Mouse (Mus musculus) MEL (cell line): ENCODE measurements at regions not wholly inside any gene's neighbourhood (a gene's known extent, or its start where the extent isn't known, plus 50 kb on each side); places are given as distances from the start of the nearest gene placed in this dataset.

Source experiments
- DNase-seq: peaks from one replicate; pipeline ENCODE4 v3.0.0; 2011; ENCODE audit warnings: low read depth, low spot score
- H3K27ac ChIP-seq: 2 replicates; pipeline ENCODE4 v1.5.1; 2012; ENCODE audit warnings: low read depth, mild to moderate bottlenecking, control low read depth, low read length, moderate library complexity; ENCODE audit not compliant: control insufficient read depth
- H3K27me3 ChIP-seq, 2 experiments: fragments of 150-350 bp in 1 of 2; sonication (generic) in 1 of 2; 2 replicates each; pipeline ENCODE4 v1.6.1; 2012; ENCODE audit warnings: low read length in 2 of 2, mild to moderate bottlenecking in 2 of 2, improper control_type of control experiment in 1 of 2, moderate library complexity in 1 of 2; ENCODE audit not compliant: insufficient read depth in 2 of 2, control insufficient read depth in 1 of 2
- H3K36me3 ChIP-seq, 2 experiments: 2 replicates each; pipeline ENCODE4 v1.6.1; 2012 to 2014; ENCODE audit warnings: low read length in 2 of 2, improper control_type of control experiment in 1 of 2, inconsistent platforms in 1 of 2, mild to moderate bottlenecking in 1 of 2; ENCODE audit not compliant: insufficient read depth in 2 of 2, control insufficient read depth in 1 of 2
- H3K4me1 ChIP-seq, 2 experiments: fragments of 150-350 bp in 1 of 2; sonication (generic) in 1 of 2; 2 replicates each; pipeline ENCODE4 v1.6.1; 2012; ENCODE audit warnings: low read length in 2 of 2, improper control_type of control experiment in 1 of 2, mild to moderate bottlenecking in 1 of 2; ENCODE audit not compliant: insufficient read depth in 2 of 2, control insufficient read depth in 1 of 2
- H3K4me3 ChIP-seq, 2 experiments: fragments of 150-350 bp in 1 of 2; sonication (generic) in 1 of 2; 2 replicates each; pipeline ENCODE4 v1.5.1; 2012; ENCODE audit warnings: low read depth in 2 of 2, low read length in 2 of 2, mild to moderate bottlenecking in 2 of 2, moderate library complexity in 2 of 2, control low read depth in 1 of 2, improper control_type of control experiment in 1 of 2; ENCODE audit not compliant: control insufficient read depth in 1 of 2, insufficient read depth in 1 of 2
- H3K79me2 ChIP-seq: 2 replicates; pipeline ENCODE4 v1.6.1; 2012; ENCODE audit warnings: mild to moderate bottlenecking, low read length, moderate library complexity; ENCODE audit not compliant: control insufficient read depth, poor library complexity, insufficient read depth
- H3K9ac ChIP-seq: 2 replicates; pipeline ENCODE4 v1.6.1; 2012; ENCODE audit warnings: low read depth, mild to moderate bottlenecking, control low read depth, low read length, moderate library complexity; ENCODE audit not compliant: control insufficient read depth, poor library complexity, severe bottlenecking
- H3K9me3 ChIP-seq: fragments of 150-350 bp; sonication (generic); replicated peaks from 2 replicates; pipeline ENCODE4 v1.6.1; 2012; ENCODE audit warnings: mild to moderate bottlenecking, low read length, improper control_type of control experiment, moderate library complexity; ENCODE audit not compliant: insufficient read depth
- BHLHE40 ChIP-seq: IDR thresholded peaks from 2 replicates; pipeline ENCODE4 v1.6.1; 2012; ENCODE audit warnings: low read depth, mild to moderate bottlenecking, inconsistent platforms, low read length, improper control_type of control experiment, borderline replicate concordance
- CHD2 ChIP-seq: IDR thresholded peaks from 2 replicates; pipeline ENCODE4 v1.6.1; 2011; ENCODE audit warnings: low read length, improper control_type of control experiment
- JUND ChIP-seq: IDR thresholded peaks from 2 replicates; pipeline ENCODE4 v1.6.1; 2011; ENCODE audit warnings: low read depth, mild to moderate bottlenecking, improper control_type of control experiment, low read length
- KAT2A ChIP-seq: conservative IDR thresholded peaks from 2 replicates; pipeline ENCODE4 v1.6.1; 2012; ENCODE audit warnings: low read depth, low read length, improper control_type of control experiment, inconsistent platforms
- MAFK ChIP-seq: IDR thresholded peaks from 2 replicates; pipeline ENCODE4 v1.6.1; 2011; ENCODE audit warnings: low read depth, mild to moderate bottlenecking, low read length, improper control_type of control experiment, borderline replicate concordance
- MAZ ChIP-seq: IDR thresholded peaks from 2 replicates; pipeline ENCODE4 v1.6.1; 2012; ENCODE audit warnings: low read depth, mild to moderate bottlenecking, inconsistent platforms, low read length, improper control_type of control experiment
- MYB ChIP-seq: IDR thresholded peaks from 2 replicates; pipeline ENCODE4 v1.6.1; 2011; ENCODE audit warnings: mild to moderate bottlenecking, low read depth, low read length, improper control_type of control experiment
- MYC ChIP-seq: IDR thresholded peaks from 2 replicates; pipeline ENCODE4 v1.6.1; 2011; ENCODE audit warnings: low read depth, mild to moderate bottlenecking, low read length, improper control_type of control experiment, moderate library complexity
- NELFE ChIP-seq: IDR thresholded peaks from 2 replicates; pipeline ENCODE4 v1.6.1; 2011; ENCODE audit warnings: low read depth, low read length, improper control_type of control experiment
- NRF1 ChIP-seq: IDR thresholded peaks from 2 replicates; pipeline ENCODE4 v1.6.1; 2014; ENCODE audit warnings: low read depth, mild to moderate bottlenecking, inconsistent platforms, low read length, improper control_type of control experiment, moderate library complexity; ENCODE audit not compliant: poor library complexity, insufficient read depth, severe bottlenecking
- POLR2A ChIP-seq, 2 experiments: IDR thresholded peaks; 2 replicates each; pipeline ENCODE4 v1.6.1; 2011 to 2012; ENCODE audit warnings: low read length in 2 of 2, mild to moderate bottlenecking in 2 of 2, control low read depth in 1 of 2, improper control_type of control experiment in 1 of 2, low read depth in 1 of 2, moderate library complexity in 1 of 2; ENCODE audit not compliant: control insufficient read depth in 1 of 2, insufficient read depth in 1 of 2, poor library complexity in 1 of 2
- POLR2AphosphoS2 ChIP-seq: IDR thresholded peaks from 2 replicates; pipeline ENCODE4 v1.6.1; 2011; ENCODE audit warnings: low read length, improper control_type of control experiment
- POLR2AphosphoS5 ChIP-seq: IDR thresholded peaks from 2 replicates; pipeline ENCODE4 v1.6.1; 2012; ENCODE audit warnings: low read depth, borderline replicate concordance, mild to moderate bottlenecking, inconsistent platforms, low read length, moderate library complexity, mixed read lengths
- RAD21 ChIP-seq: IDR thresholded peaks from 2 replicates; pipeline ENCODE4 v1.6.1; 2011; ENCODE audit warnings: mild to moderate bottlenecking, low read depth, low read length, improper control_type of control experiment
- RCOR1 ChIP-seq: IDR thresholded peaks from 2 replicates; pipeline ENCODE4 v1.6.1; 2012; ENCODE audit warnings: low read depth, mild to moderate bottlenecking, inconsistent platforms, low read length, improper control_type of control experiment
- SIN3A ChIP-seq: IDR thresholded peaks from 2 replicates; pipeline ENCODE4 v1.6.1; 2012; ENCODE audit warnings: low read length, improper control_type of control experiment, inconsistent platforms
- TBP ChIP-seq: IDR thresholded peaks from 2 replicates; pipeline ENCODE4 v1.8.0; 2011; ENCODE audit warnings: low read depth, low read length, improper control_type of control experiment
- TCF12 ChIP-seq: IDR thresholded peaks from 2 replicates; pipeline ENCODE4 v1.6.1; 2014; ENCODE audit warnings: low read depth, mild to moderate bottlenecking, inconsistent platforms, low read length, improper control_type of control experiment, moderate library complexity
- USF1 ChIP-seq: IDR thresholded peaks from 2 replicates; pipeline ENCODE4 v1.6.1; 2014; ENCODE audit warnings: low read depth, mild to moderate bottlenecking, inconsistent platforms, low read length, improper control_type of control experiment, moderate library complexity
- USF2 ChIP-seq, 2 experiments: IDR thresholded peaks; 2 replicates each; pipeline ENCODE4 v1.6.1; 2011 to 2012; ENCODE audit warnings: improper control_type of control experiment in 2 of 2, low read length in 2 of 2, borderline replicate concordance in 1 of 2, inconsistent platforms in 1 of 2, low read depth in 1 of 2, mild to moderate bottlenecking in 1 of 2; ENCODE audit not compliant: insufficient read depth in 1 of 2
- ZMIZ1 ChIP-seq: IDR thresholded peaks from 2 replicates; pipeline ENCODE4 v1.6.1; 2012; ENCODE audit warnings: low read depth, mild to moderate bottlenecking, inconsistent platforms, low read length, improper control_type of control experiment, moderate library complexity

GRCm38 (mm10) chr2:166252107-166252506, 96.6 kb upstream of the Sulf2 start:
- DNase-seq, result no peak
- Histone ChIP-seq H3K36me3 (no peaks in the 10 kb centered on the region), H3K9me3 (no peaks in the 10 kb centered on the region)

GRCm38 (mm10) chr2:166251421-166251820, 96.0 kb upstream of the Sulf2 start:
- Histone ChIP-seq H3K9ac (no peak overlapping the region), H3K9me3 (no peaks in the 10 kb centered on the region)

More at GRCm38 (mm10) chr2:166252107-166252506, 96.6 kb upstream of the Sulf2 start:
- no peak for TF ChIP-seq TBP
- TF ChIP-seq POLR2AphosphoS5, result no peak
- no peak for TF ChIP-seq USF2 (IDR thresholded peaks at IDR 0.05; ENCODE audit: borderline replicate concordance in 1 of 2, insufficient read depth in 1 of 2, low read depth in 1 of 2, low read length in 2 of 2)
- TF ChIP-seq RAD21, result no peak
- no peak for TF ChIP-seq USF1
- no peak for TF ChIP-seq POLR2A (IDR thresholded peaks at IDR 0.05; ENCODE audit: control insufficient read depth in 1 of 2, insufficient read depth in 1 of 2, low read depth in 1 of 2, low read length in 2 of 2, poor library complexity in 1 of 2)
- no peak for TF ChIP-seq MAZ
- no peak for TF ChIP-seq TCF12
- TF ChIP-seq NELFE, result no peak
- no peak for TF ChIP-seq BHLHE40
- TF ChIP-seq JUND, result no peak
- TF ChIP-seq NRF1, result no peak
- TF ChIP-seq RCOR1, result no peak
- no peak for TF ChIP-seq MYB
- no peak for TF ChIP-seq ZMIZ1
- no peak for TF ChIP-seq MAFK
- TF ChIP-seq SIN3A, result no peak
- TF ChIP-seq MYC, result no peak
- H3K4me1 ChIP-seq, result no peaks in the 10 kb centered on the region
- H3K27me3 ChIP-seq, result no peaks in the 10 kb centered on the region
- H3K27ac ChIP-seq, result no peak overlapping the region
- no peaks in the 10 kb centered on the region for H3K79me2 ChIP-seq
- H3K4me3 ChIP-seq, result no peak overlapping the region
- H3K9ac ChIP-seq, result no peak overlapping the region

More at GRCm38 (mm10) chr2:166251421-166251820, 96.0 kb upstream of the Sulf2 start:
- Histone ChIP-seq H3K36me3 (no peaks in the 10 kb centered on the region), H3K79me2 (no peaks in the 10 kb centered on the region), H3K4me3 (no peak overlapping the region), H3K4me1 (no peaks in the 10 kb centered on the region), H3K27ac (no peak overlapping the region), H3K27me3 (no peaks in the 10 kb centered on the region)
- TF ChIP-seq POLR2AphosphoS2 (no peak), TCF12 (no peak), CHD2 (no peak), KAT2A (no peak)
- DNase-seq, result no peak
